Mouse (Mus musculus): ENCODE measurements around the gene Hist1h1a. TPM values are rescaled to one million over a fixed set of nuclear protein-coding genes. Genes with fewer than 3 reads are reported as not detected.

The Hist1h1a gene
- total RNA-seq, 2 experiments from 2014 or later = 1.2 to 1.5 TPM

GRCm38 (mm10) chr13:23806422-23807052 is 43.1 kb downstream of the Hist1h1a start, which contains the start of gene Slc17a2:
Slc17a2 (plus strand) TSS chr13:23806993.
- H3K4me3 ChIP-seq = no peak within 1 kb of the TSS
- no peak within 1 kb of the TSS for H3K27ac ChIP-seq
- TF ChIP-seq CTCF (IDR thresholded peaks at IDR 0.05) = no peak
- intact Hi-C loops (cut with DNase I) = no loop called here
- DNase-seq = no peak

Small RNAs within 50 kb of the gene (microRNA-seq; reads per million reads assigned to microRNA genes)
- gene Gm44314 (not detected), gene Gm44484 (not detected)

Other genes with a start within 250 kb of the Hist1h1a start
- 100 to 1,000 TPM; 131 to 139 TPM for gene Hist1h4h, start 232.6 kb upstream of the Hist1h1a start, total RNA-seq (2021)
- gene Hist1h2af, start 229.8 kb upstream of the Hist1h1a start, total RNA-seq (2021) = 1 to 10 TPM in 1 of 2 experiments, not detected in 1; 2.0 TPM
- not detected for gene Hist1h3g, start 228.2 kb upstream of the Hist1h1a start, total RNA-seq (2021)
- gene Hist1h2bh, start 220.3 kb upstream of the Hist1h1a start, total RNA-seq (2021) = 1 to 10 TPM in 1 of 2 experiments, under 1 TPM in 1; 0.94 to 1.0 TPM
- gene Hist1h3f, start 219.6 kb upstream of the Hist1h1a start, total RNA-seq (2021) = 1 to 10 TPM; 2.9 to 4.0 TPM
- gene Hist1h4f, start 212.0 kb upstream of the Hist1h1a start, total RNA-seq (2021) = 1 to 10 TPM; 7.8 to 8.7 TPM
- under 1 TPM; 0.56 to 0.81 TPM for gene Hist1h1d, start 210.4 kb upstream of the Hist1h1a start, total RNA-seq (2021)
- 10 to 100 TPM in 1 of 2 experiments, 1 to 10 TPM in 1; 8.3 to 12.9 TPM for gene Hist1h3e, start 201.3 kb upstream of the Hist1h1a start, total RNA-seq (2021)
- under 1 TPM in 1 of 2 experiments, not detected in 1; 0.45 TPM for gene Hist1h2ae, start 192.4 kb upstream of the Hist1h1a start, total RNA-seq (2021)
- gene Hist1h2bg, start 192.3 kb upstream of the Hist1h1a start, total RNA-seq (2021) = 1 to 10 TPM; 2.9 to 7.6 TPM
- 1 to 10 TPM; 3.6 to 3.8 TPM for gene Hist1h2bf, start 189.5 kb upstream of the Hist1h1a start, total RNA-seq (2021)
- gene Hist1h2ad, start 189.3 kb upstream of the Hist1h1a start, total RNA-seq (2021) = 1 to 10 TPM; 1.0 to 1.3 TPM
- gene Hist1h3d, start 187.9 kb upstream of the Hist1h1a start, total RNA-seq (2021) = 1 to 10 TPM; 2.0 to 3.0 TPM
- gene Hist1h4d, start 182.1 kb upstream of the Hist1h1a start, total RNA-seq (2021) = 10 to 100 TPM; 31.0 to 36.0 TPM
- 10 to 100 TPM; 10.8 to 17.5 TPM for gene Hist1h2be, start 142.5 kb upstream of the Hist1h1a start, total RNA-seq (2021)
- gene Hist1h1e, start 141.1 kb upstream of the Hist1h1a start, total RNA-seq (2021) = 10 to 100 TPM; 29.1 to 34.0 TPM
- under 1 TPM; 0.84 to 0.92 TPM for gene Hist1h2ac, start 79.7 kb upstream of the Hist1h1a start, total RNA-seq (2021)
- gene Hist1h2bc, start 79.5 kb upstream of the Hist1h1a start, total RNA-seq (2021) = 10 to 100 TPM; 59.1 to 76.4 TPM
- gene Hist1h1t, start 67.9 kb upstream of the Hist1h1a start, total RNA-seq (2021) = not detected
- 10 to 100 TPM; 49.8 to 61.2 TPM for gene Hist1h4c, start 65.2 kb upstream of the Hist1h1a start, total RNA-seq (2021)
- gene Hfe, start 52.8 kb upstream of the Hist1h1a start, total RNA-seq (2021) = 10 to 100 TPM; 16.0 to 18.7 TPM
- 100 to 1,000 TPM; 135 to 164 TPM for gene Hist1h1c, start 24.9 kb upstream of the Hist1h1a start, total RNA-seq (2021)
- gene Hist1h3c, start 18.1 kb upstream of the Hist1h1a start, total RNA-seq (2021) = not detected
- 1 to 10 TPM; 1.1 to 2.3 TPM for gene Hist1h2bb, start 16.9 kb upstream of the Hist1h1a start, total RNA-seq (2021)
- 1 to 10 TPM in 1 of 2 experiments, not detected in 1; 1.9 TPM for gene Hist1h2ab, start 12.5 kb upstream of the Hist1h1a start, total RNA-seq (2021)
- 1 to 10 TPM; 1.6 to 1.8 TPM for gene Hist1h3b, start 11.4 kb upstream of the Hist1h1a start, total RNA-seq (2021)
- gene Hist1h4b, start 6.7 kb upstream of the Hist1h1a start, total RNA-seq (2021) = 1 to 10 TPM; 2.1 to 3.7 TPM
- 1 to 10 TPM in 1 of 2 experiments, under 1 TPM in 1; 0.61 to 1.4 TPM for gene Hist1h4a, start 2.4 kb upstream of the Hist1h1a start, total RNA-seq (2021)
- 1 to 10 TPM; 2.9 to 4.2 TPM for gene Hist1h3a, start 1.3 kb upstream of the Hist1h1a start, total RNA-seq (2021)
- gene Trim38, start 6.2 kb downstream of the Hist1h1a start, total RNA-seq (2021) = not detected
- gene Slc17a2, start 43.3 kb downstream of the Hist1h1a start, total RNA-seq (2021) = not detected
- not detected for gene Slc17a3, start 75.8 kb downstream of the Hist1h1a start, total RNA-seq (2021)
- not detected for gene Slc17a1, start 104.1 kb downstream of the Hist1h1a start, total RNA-seq (2021)
- gene Slc17a4, start 151.3 kb downstream of the Hist1h1a start, total RNA-seq (2021) = not detected
- gene Hist1h2ba, start 170.5 kb downstream of the Hist1h1a start, total RNA-seq (2021) = not detected
- not detected for gene Hist1h2aa, start 170.8 kb downstream of the Hist1h1a start, total RNA-seq (2021)
- not detected for gene Scgn, start 227.5 kb downstream of the Hist1h1a start, total RNA-seq (2021)